Mouse (Mus musculus) left cerebral cortex, postnatal 25 days (tissue): ENCODE data around the gene Olfr65. TPM values are rescaled to one million over a fixed set of nuclear protein-coding genes. Genes with fewer than 3 reads are reported as not detected.

Source experiments
- total RNA-seq, 2 experiments: library from RNA; stranded (reverse); gene quantifications; 2 replicates each; pipeline ENCODE4 v1.2.3; 2021

Gene Olfr65
- total RNA-seq, 2 experiments from 2014 or later, result not detected

Other genes with a start within 250 kb of the Olfr65 start
- not detected for gene Olfr623, start 239.8 kb upstream of the Olfr65 start, total RNA-seq
- gene Olfr624, start 232.3 kb upstream of the Olfr65 start, total RNA-seq, result under 1 TPM in 1 of 2 experiments, not detected in 1; 0.07 TPM
- gene Olfr625-ps1, start 220.8 kb upstream of the Olfr65 start, total RNA-seq, result not detected
- gene Olfr243, start 188.8 kb upstream of the Olfr65 start, total RNA-seq, result not detected
- not detected for gene Olfr628, start 173.1 kb upstream of the Olfr65 start, total RNA-seq
- gene Olfr629, start 158.5 kb upstream of the Olfr65 start, total RNA-seq, result not detected
- gene Olfr630, start 146.2 kb upstream of the Olfr65 start, total RNA-seq, result not detected
- not detected for gene Olfr69, start 131.9 kb upstream of the Olfr65 start, total RNA-seq
- not detected for gene Olfr68, start 123.8 kb upstream of the Olfr65 start, total RNA-seq
- not detected for gene Olfr67, start 111.7 kb upstream of the Olfr65 start, total RNA-seq
- gene Hbb-bt, start 89.5 kb upstream of the Olfr65 start, total RNA-seq, result 10 to 100 TPM; 78.9 to 84.4 TPM
- gene Hbb-bs, start 75.4 kb upstream of the Olfr65 start, total RNA-seq, result 100 to 1,000 TPM; 511 to 567 TPM
- gene Hbb-bh2, start 63.0 kb upstream of the Olfr65 start, total RNA-seq, result not detected
- gene Hbb-bh1, start 60.3 kb upstream of the Olfr65 start, total RNA-seq, result not detected
- not detected for gene Hbb-y, start 50.3 kb upstream of the Olfr65 start, total RNA-seq
- gene Olfr66, start 17.2 kb upstream of the Olfr65 start, total RNA-seq, result not detected
- gene Olfr64, start 9.0 kb upstream of the Olfr65 start, total RNA-seq, result not detected
- not detected for gene Olfr631, start 25.3 kb downstream of the Olfr65 start, total RNA-seq
- gene Olfr632, start 30.9 kb downstream of the Olfr65 start, total RNA-seq, result not detected
- not detected for gene Olfr633, start 41.0 kb downstream of the Olfr65 start, total RNA-seq
- gene Olfr635, start 67.7 kb downstream of the Olfr65 start, total RNA-seq, result under 1 TPM; 0.05 to 0.07 TPM
- gene Olfr638, start 95.3 kb downstream of the Olfr65 start, total RNA-seq, result not detected
- gene Olfr639, start 113.8 kb downstream of the Olfr65 start, total RNA-seq, result under 1 TPM; 0.07 to 0.16 TPM
- gene Olfr640, start 122.1 kb downstream of the Olfr65 start, total RNA-seq, result not detected
- gene Olfr641, start 132.0 kb downstream of the Olfr65 start, total RNA-seq, result not detected
- gene Olfr642, start 149.2 kb downstream of the Olfr65 start, total RNA-seq, result not detected
- not detected for gene 4930516K23Rik, start 158.0 kb downstream of the Olfr65 start, total RNA-seq
- gene Olfr644, start 168.4 kb downstream of the Olfr65 start, total RNA-seq, result not detected
- gene Olfr645, start 182.0 kb downstream of the Olfr65 start, total RNA-seq, result not detected
- gene Olfr646, start 201.4 kb downstream of the Olfr65 start, total RNA-seq, result under 1 TPM in 1 of 2 experiments, not detected in 1; 0.14 TPM
- gene Ubqln5, start 226.3 kb downstream of the Olfr65 start, total RNA-seq, result not detected
- gene Olfr643, start 233.9 kb downstream of the Olfr65 start, total RNA-seq, result not detected
- not detected for gene Ubqln3, start 239.8 kb downstream of the Olfr65 start, total RNA-seq
- not detected for gene Ubqlnl, start 247.1 kb downstream of the Olfr65 start, total RNA-seq